Mouse (Mus musculus): ENCODE data around the gene Pagr1a.

- TF ChIP-seq EP300 (IDR thresholded peaks at IDR 0.05) (no peak), CTCF (IDR thresholded peaks at IDR 0.05) (peak; percentile 91)
Observed at GRCm38 (mm10) chr7:127024755-127025555, 7.8 kb upstream of the Pagr1a start.
